31 mouse cellular contexts compared by ENCODE assay signal in the genomic region with DNA sequence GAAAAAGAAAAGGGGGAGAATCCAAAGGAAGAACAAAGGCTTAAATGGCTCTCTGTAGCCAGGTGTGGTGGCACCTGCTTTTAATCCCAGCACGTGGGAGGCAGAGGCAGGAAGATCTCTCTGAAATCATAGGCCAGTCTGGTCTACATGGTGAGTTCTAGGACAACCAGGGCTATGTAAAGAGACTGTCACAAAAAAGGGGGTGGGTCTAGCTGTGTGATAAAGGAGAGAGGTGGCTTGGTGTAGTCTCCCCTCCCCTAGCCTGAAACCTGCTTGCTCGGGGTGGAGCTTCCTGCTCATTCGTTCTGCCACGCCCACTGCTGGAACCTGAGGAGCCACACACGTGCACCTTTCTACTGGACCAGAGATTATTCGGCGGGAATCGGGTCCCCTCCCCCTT. TPM values are rescaled to one million over a fixed set of nuclear protein-coding genes. Genes with fewer than 3 reads are reported as not detected.
"Had no signal": no experiment of that assay in that cellular context is flagged by ENCODE, and none has a peak within 500 bp of the region (broad histone marks: within the 10 kb centered on the region; RNA-seq: fewer than 3 reads in every experiment).

No protein-coding gene starts in this region.

RNA-seq across cellular contexts. Expression of a gene that starts 24.4 kb away (rescaled TPM):
- total RNA-seq: heart, postnatal 10 days; heart, postnatal 14 days; heart, postnatal 25 days; heart, postnatal 36 days; heart, postnatal 4 days; hematopoietic stem cell, adult 5-6 weeks; hindbrain, postnatal 0 days; layer of hippocampus, adult 18-20 months; layer of hippocampus, adult 2 months; layer of hippocampus, adult 8-10 months; layer of hippocampus, postnatal 10 days; layer of hippocampus, postnatal 14 days; layer of hippocampus, postnatal 25 days; layer of hippocampus, postnatal 36 days; left cerebral cortex, adult 18-20 months; left cerebral cortex, adult 2 months; left cerebral cortex, adult 8-10 months had no signal
- polyA plus RNA-seq: heart, embryonic 15.5 days; heart, embryonic 16.5 days; hindbrain, embryonic 10.5 days; hindbrain, embryonic 11.5 days; hindbrain, embryonic 12.5 days; hindbrain, embryonic 15.5 days; hindbrain, embryonic 16.5 days; hindbrain, postnatal 0 days; inflammation-experienced regulatory T-cells, adult 6 months; intestine, embryonic 14.5 days; intestine, embryonic 15.5 days; intestine, postnatal 0 days; kidney, embryonic 14.5 days; kidney, embryonic 15.5 days; large intestine, adult 2 months had no signal

RNA-seq across cellular contexts. Expression of a gene that starts 45.0 kb away (rescaled TPM):
- total RNA-seq: heart, postnatal 14 days; heart, postnatal 36 days; hematopoietic stem cell, adult 5-6 weeks had no signal
- polyA plus RNA-seq: inflammation-experienced regulatory T-cells, adult 6 months; intestine, embryonic 14.5 days; intestine, postnatal 0 days had no signal
